Mouse (Mus musculus) limb, embryonic 11.5 days (tissue): ENCODE measurements around the gene Pth1r. TPM values are rescaled to one million over a fixed set of nuclear protein-coding genes. Genes with fewer than 3 reads are reported as not detected.

Source experiments
- ATAC-seq: fragments of 200-750 bp; cut with Nextera tagmentation; 2 replicates; pipeline ENCODE4 v1.8.0; 2017; ENCODE audit warnings: low read depth; ENCODE audit not compliant: insufficient number of reproducible peaks, low FRiP score, low TSS enrichment
- DNase-seq: peaks from one replicate; pipeline ENCODE4 v3.0.0-alpha.2; 2015; ENCODE audit warnings: low spot score
- H3K27ac ChIP-seq: fragments of 300-500 bp; sonication (generic); replicated peaks from 2 replicates; pipeline ENCODE4 v1.5.1; 2014; ENCODE audit warnings: low read depth, mild to moderate bottlenecking, low read length
- H3K27me3 ChIP-seq: fragments of 300-500 bp; sonication (generic); 2 replicates; pipeline ENCODE4 v1.6.1; 2014; ENCODE audit warnings: mild to moderate bottlenecking, low read length, mixed read lengths; ENCODE audit not compliant: control insufficient read depth, insufficient read depth
- H3K36me3 ChIP-seq: fragments of 300-500 bp; sonication (generic); 2 replicates; pipeline ENCODE4 v1.6.1; 2014; ENCODE audit warnings: mild to moderate bottlenecking, low read length, moderate library complexity, mixed read lengths; ENCODE audit not compliant: control insufficient read depth, insufficient read depth
- H3K4me1 ChIP-seq: fragments of 300-500 bp; sonication (generic); 2 replicates; pipeline ENCODE4 v1.6.1; 2014; ENCODE audit warnings: low read length, mixed read lengths; ENCODE audit not compliant: control insufficient read depth, insufficient read depth
- H3K4me2 ChIP-seq: fragments of 300-500 bp; sonication (generic); 2 replicates; pipeline ENCODE4 v1.6.1; 2014; ENCODE audit warnings: low read depth, mild to moderate bottlenecking, moderate library complexity; ENCODE audit not compliant: severe bottlenecking
- H3K4me3 ChIP-seq: fragments of 300-500 bp; sonication (generic); 2 replicates; pipeline ENCODE4 v1.5.1; 2014; ENCODE audit warnings: low read depth, low read length
- H3K9ac ChIP-seq: fragments of 300-500 bp; sonication (generic); 2 replicates; pipeline ENCODE4 v1.6.1; 2014; ENCODE audit warnings: mild to moderate bottlenecking, low read length
- H3K9me3 ChIP-seq: fragments of 300-500 bp; sonication (generic); 2 replicates; pipeline ENCODE4 v1.6.1; 2016; ENCODE audit warnings: low read length; ENCODE audit not compliant: control insufficient read depth
- WGBS: fragments of 180-500 bp; shearing (Covaris S2); extraction: QIAGEN DNeasy Blood & Tissue Kit; methylation state at CpG from one replicate; pipeline ENCODE4 v1.1.7; 2014; 5-methylcytosine and 5-hydroxymethylcytosine counted together
- polyA plus RNA-seq: library from polyadenylated mRNA; unstranded; fragments of >200 nt; fragmentation: Nextera tagmentation; extraction: Ambion mirVana; gene quantifications from 2 replicates; pipeline ENCODE4 v1.2.1, GENCODE M21; 2014

Pth1r gene
- polyA plus RNA-seq, 1 experiment from 2014 or later, result 30.1 TPM

DNA sequence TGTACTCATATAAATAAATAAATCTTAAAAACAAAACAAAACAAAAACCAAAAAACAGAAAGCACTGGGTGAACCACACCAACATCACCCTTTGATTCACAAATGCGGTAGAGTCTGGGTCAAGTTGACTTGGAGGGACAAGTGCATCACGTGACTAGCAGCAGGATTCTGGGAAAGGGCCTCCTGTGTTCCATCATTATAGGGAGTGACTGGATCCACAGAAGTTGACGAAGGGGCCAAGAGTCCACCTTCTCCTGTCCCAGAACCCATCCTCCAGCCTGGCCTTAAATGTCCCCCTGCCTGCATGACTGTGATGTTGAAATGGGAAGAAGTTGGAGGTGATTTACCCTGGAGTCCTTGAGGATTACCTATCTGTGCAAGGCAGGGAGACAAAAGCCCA is 28.1 kb downstream of the Pth1r start:
- Histone ChIP-seq H3K9me3 (no peaks in the 10 kb centered on the region), H3K4me3 (no peak overlapping the region), H3K36me3 (no peaks in the 10 kb centered on the region; the same call in none of the 2 replicates), H3K27ac (no peak overlapping the region), H3K4me1 (no peaks in the 10 kb centered on the region; the same call in 1 of the 2 replicates), H3K9ac (no peak overlapping the region), H3K27me3 (no peaks in the 10 kb centered on the region), H3K4me2 (no peak overlapping the region)
- ATAC-seq, result no peak
- 84% methylated on average over 3 of the region's 3 CpGs for WGBS
- DNase-seq, result no peak

DNA sequence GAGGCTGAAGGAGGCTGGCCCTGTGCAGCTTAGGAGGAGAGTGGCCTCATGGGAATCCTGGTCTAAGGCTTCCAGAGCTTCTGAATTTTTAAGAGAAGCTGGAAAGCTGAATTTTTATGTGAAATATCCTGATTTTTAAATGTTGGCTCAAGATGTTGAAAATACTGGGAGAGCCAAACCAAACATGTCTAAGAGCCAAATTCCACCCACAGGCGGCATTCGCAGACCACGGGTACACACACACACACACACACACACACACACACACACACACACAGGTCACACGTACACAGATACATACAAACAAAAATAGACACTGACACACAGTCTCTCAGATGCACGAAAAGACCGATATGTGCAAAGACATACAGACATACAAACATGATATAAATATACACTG is 28.9 kb downstream of the Pth1r start:
- H3K4me2 ChIP-seq, result no peak overlapping the region
- H3K9ac ChIP-seq, result no peak overlapping the region
- 96% methylated on average over 6 of the region's 6 CpGs for WGBS
- no peaks in the 10 kb centered on the region for H3K27me3 ChIP-seq
- no peak overlapping the region for H3K27ac ChIP-seq
- H3K9me3 ChIP-seq, result no peaks in the 10 kb centered on the region
- H3K4me1 ChIP-seq, result no peaks in the 10 kb centered on the region; the same call in 1 of the 2 replicates
- no peak for DNase-seq
- H3K36me3 ChIP-seq, result no peaks in the 10 kb centered on the region; the same call in 1 of the 2 replicates
- no peak overlapping the region for H3K4me3 ChIP-seq
- ATAC-seq, result no peak

DNA sequence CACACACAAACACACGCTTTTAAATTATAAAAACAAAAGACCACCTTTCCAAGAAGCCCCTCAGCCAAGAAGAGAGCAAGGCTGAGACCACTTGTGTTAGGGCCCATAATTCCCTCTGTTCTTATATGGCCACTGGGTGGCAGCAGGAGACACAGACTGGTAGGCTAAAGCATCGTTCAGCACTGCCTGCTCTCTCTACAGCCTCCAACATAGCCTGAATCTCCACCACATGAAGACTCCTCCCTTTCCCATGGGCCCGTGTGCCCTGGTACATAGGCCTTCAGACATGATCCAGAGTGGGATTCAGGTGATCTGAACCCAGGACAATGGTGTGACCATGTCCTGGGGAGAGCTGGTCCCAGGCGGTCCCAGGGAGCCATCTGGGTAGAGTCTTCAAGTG is 30.2 kb downstream of the Pth1r start:
- Histone ChIP-seq H3K9me3 (no peaks in the 10 kb centered on the region), H3K36me3 (no peaks in the 10 kb centered on the region; the same call in 1 of the 2 replicates), H3K27me3 (no peaks in the 10 kb centered on the region), H3K4me2 (no peak overlapping the region), H3K4me1 (no peaks in the 10 kb centered on the region; the same call in 1 of the 2 replicates), H3K9ac (no peak overlapping the region), H3K27ac (no peak overlapping the region), H3K4me3 (no peak overlapping the region)
- WGBS, result 25% methylated on average over 4 of the region's 4 CpGs
- ATAC-seq (peak; percentile 38), DNase-seq (peak; percentile 76)

DNA sequence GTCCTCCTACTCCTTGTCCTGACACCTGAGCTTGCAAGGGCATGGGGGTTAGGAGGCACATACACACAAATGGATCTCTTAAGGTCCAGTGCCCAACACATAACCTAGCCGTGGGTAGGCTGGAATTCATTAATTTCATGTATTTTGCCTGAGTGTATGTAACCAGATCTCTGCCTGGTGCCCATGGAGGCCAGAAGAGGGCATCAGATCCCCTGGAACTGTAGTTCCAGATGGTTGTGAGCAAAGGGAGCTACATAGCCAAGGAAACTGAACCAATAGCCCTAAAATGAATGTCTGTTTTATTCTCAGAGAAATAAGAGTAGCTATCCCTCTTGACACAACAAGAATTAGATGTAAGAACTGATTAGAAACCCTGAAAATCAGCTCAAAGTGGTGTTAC is 31.5 kb downstream of the Pth1r start:
- DNase-seq, result no peak
- Histone ChIP-seq H3K27me3 (no peaks in the 10 kb centered on the region), H3K27ac (no peak overlapping the region), H3K9ac (no peak overlapping the region), H3K4me2 (no peak overlapping the region), H3K9me3 (no peaks in the 10 kb centered on the region), H3K4me1 (no peaks in the 10 kb centered on the region; the same call in 1 of the 2 replicates), H3K4me3 (no peak overlapping the region), H3K36me3 (no peaks in the 10 kb centered on the region; the same call in 1 of the 2 replicates)
- no peak for ATAC-seq
- WGBS, result 41% methylated on average over 1 of the region's 1 CpGs

DNA sequence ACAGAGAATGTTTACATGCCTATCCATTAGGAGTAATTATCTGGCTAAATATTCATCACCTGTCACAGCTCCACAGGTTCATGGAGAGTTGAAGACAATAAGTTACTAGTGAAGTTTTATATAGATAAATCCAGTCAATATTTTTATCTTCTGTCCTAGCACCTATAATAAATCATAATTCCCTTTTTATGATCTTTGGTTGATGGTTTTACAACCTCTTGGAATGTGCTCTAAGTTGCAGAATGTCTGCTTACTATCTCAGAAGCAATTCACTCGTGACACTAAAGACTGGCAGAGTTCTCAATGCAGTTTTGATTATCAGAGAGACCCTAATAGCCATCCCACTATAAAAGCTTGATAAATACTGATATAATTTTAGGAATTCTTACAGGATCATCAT is 33.6 kb downstream of the Pth1r start:
- DNase-seq, result no peak
- Histone ChIP-seq H3K27me3 (no peaks in the 10 kb centered on the region), H3K36me3 (no peaks in the 10 kb centered on the region; the same call in none of the 2 replicates), H3K4me1 (0 out of 2 replicates have a peak, but pooled peaks cover 2% of the 10 kb centered on the region), H3K4me2 (no peak overlapping the region), H3K9me3 (no peaks in the 10 kb centered on the region), H3K9ac (no peak overlapping the region), H3K27ac (no peak overlapping the region), H3K4me3 (no peak overlapping the region)
- WGBS, result 69% methylated on average over 1 of the region's 1 CpGs
- ATAC-seq, result no peak

DNA sequence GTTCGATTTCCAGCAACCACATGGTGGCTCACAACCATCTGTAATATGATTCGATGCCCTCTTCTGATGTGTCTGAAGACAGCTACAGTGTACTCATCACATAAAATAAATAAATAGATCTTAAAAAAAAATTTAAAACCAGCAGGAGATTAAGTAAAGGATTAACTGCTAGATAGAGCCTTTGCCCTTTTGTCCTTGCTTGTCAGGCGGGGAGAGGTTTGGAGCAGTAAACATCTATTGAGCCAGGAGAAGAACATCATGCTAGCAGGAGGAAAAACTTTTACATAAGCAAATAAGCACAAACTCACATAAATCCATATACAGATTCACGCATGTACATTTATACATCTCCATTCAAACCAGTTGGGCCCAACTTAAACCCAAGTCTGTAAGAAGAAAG is 34.4 kb downstream of the Pth1r start:
- no peak overlapping the region for H3K4me2 ChIP-seq
- H3K27ac ChIP-seq, result no peak overlapping the region
- no peak for DNase-seq
- H3K9me3 ChIP-seq, result no peaks in the 10 kb centered on the region
- no peaks in the 10 kb centered on the region for H3K27me3 ChIP-seq
- ATAC-seq, result no peak
- WGBS, result 90% methylated on average over 4 of the region's 4 CpGs
- no peak overlapping the region for H3K4me3 ChIP-seq
- no peak overlapping the region for H3K9ac ChIP-seq
- H3K36me3 ChIP-seq, result no peaks in the 10 kb centered on the region; the same call in none of the 2 replicates
- H3K4me1 ChIP-seq, result 0 out of 2 replicates have a peak, but pooled peaks cover 2% of the 10 kb centered on the region

DNA sequence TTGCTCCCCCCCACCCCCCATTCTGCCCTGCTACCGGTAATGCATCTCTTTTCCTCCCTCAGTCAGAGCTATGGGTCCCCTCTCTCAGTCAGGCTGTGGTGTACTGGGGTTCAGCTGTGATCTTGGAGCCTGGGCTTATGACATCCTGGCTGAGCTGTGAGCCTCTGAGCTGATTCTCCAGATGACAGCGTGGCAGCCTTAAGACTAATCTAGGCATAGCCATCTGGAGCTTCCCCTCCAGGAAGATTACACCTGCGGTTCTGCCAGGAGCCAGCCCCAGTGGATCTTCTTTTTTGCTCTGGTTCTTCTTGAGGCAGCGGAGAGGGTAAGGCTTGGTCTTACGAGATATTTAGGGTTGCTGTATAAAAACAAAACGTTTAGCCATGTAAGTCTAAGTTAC is 34.9 kb downstream of the Pth1r start:
- no peak for DNase-seq
- 90% methylated on average over 6 of the region's 6 CpGs for WGBS
- no peaks in the 10 kb centered on the region; the same call in 1 of the 2 replicates for H3K36me3 ChIP-seq

DNA sequence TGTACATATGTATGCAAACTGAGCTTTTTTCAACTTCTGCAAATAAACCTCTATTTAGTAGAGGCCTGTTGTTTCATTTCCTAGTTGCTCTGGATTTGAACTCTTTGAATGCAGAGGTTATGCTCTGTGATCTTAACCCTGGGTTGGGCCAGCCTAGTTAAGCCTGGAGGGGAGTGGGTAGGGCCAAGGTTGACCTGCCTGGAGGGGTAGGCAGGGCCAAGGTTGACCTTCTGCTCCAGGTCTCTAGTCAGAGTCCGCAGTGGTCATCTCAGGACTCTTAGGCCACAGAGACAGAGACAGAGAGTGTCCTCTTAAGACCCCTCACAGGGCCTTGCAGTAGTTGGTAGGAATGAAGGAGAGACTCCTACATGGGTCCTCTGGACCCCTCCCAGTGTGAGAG is 35.4 kb downstream of the Pth1r start:
- DNase-seq, result no peak
- H3K27me3 ChIP-seq, result no peaks in the 10 kb centered on the region
- H3K4me1 ChIP-seq, result 0 out of 2 replicates have a peak, but pooled peaks cover 2% of the 10 kb centered on the region
- H3K9me3 ChIP-seq, result no peaks in the 10 kb centered on the region
- H3K9ac ChIP-seq, result no peak overlapping the region
- no peak overlapping the region for H3K4me3 ChIP-seq
- H3K4me2 ChIP-seq, result no peak overlapping the region
- H3K27ac ChIP-seq, result no peak overlapping the region
- no peaks in the 10 kb centered on the region; the same call in 1 of the 2 replicates for H3K36me3 ChIP-seq
- WGBS, result 94% methylated on average over 1 of the region's 1 CpGs
- ATAC-seq, result no peak

More for the DNA sequence above, 34.9 kb downstream of the Pth1r start:
- Histone ChIP-seq H3K27ac (no peak overlapping the region), H3K4me2 (no peak overlapping the region), H3K9me3 (no peaks in the 10 kb centered on the region), H3K4me3 (no peak overlapping the region), H3K9ac (no peak overlapping the region), H3K27me3 (no peaks in the 10 kb centered on the region), H3K4me1 (0 out of 2 replicates have a peak, but pooled peaks cover 2% of the 10 kb centered on the region)
- no peak for ATAC-seq
